Mouse (Mus musculus) heart, embryonic 10.5 days (tissue): ENCODE results near the gene Vps9d1. TPM values are rescaled to one million over a fixed set of nuclear protein-coding genes. Genes with fewer than 3 reads are reported as not detected.

ENCODE experiments used
- DNase-seq: peaks from one replicate; pipeline ENCODE4 v3.0.0-alpha.2; 2017; ENCODE audit warnings: low spot score
- H3K27ac ChIP-seq: fragments of 300-500 bp; sonication (generic); 2 replicates; pipeline ENCODE4 v1.5.1; 2016; ENCODE audit warnings: mild to moderate bottlenecking
- H3K27me3 ChIP-seq: fragments of 300-500 bp; sonication (generic); 2 replicates; pipeline ENCODE4 v1.6.1; 2016; ENCODE audit warnings: mild to moderate bottlenecking; ENCODE audit not compliant: poor library complexity, insufficient read depth, severe bottlenecking
- H3K36me3 ChIP-seq: fragments of 300-500 bp; sonication (generic); 2 replicates; pipeline ENCODE4 v1.6.1; 2016; ENCODE audit warnings: mild to moderate bottlenecking, moderate library complexity
- H3K4me1 ChIP-seq: fragments of 300-500 bp; sonication (generic); 2 replicates; pipeline ENCODE4 v1.6.1; 2016; ENCODE audit warnings: mild to moderate bottlenecking
- H3K4me3 ChIP-seq: fragments of 300-500 bp; sonication (generic); 2 replicates; pipeline ENCODE4 v1.5.1; 2016; ENCODE audit warnings: mild to moderate bottlenecking, moderate library complexity
- H3K9me3 ChIP-seq: fragments of 300-500 bp; sonication (generic); 2 replicates; pipeline ENCODE4 v1.6.1; 2016; ENCODE audit warnings: mild to moderate bottlenecking, moderate library complexity
- WGBS: fragments of 180-500 bp; shearing (Covaris S2); methylation state at CpG from one replicate; pipeline ENCODE4 v1.1.7; 2016; 5-methylcytosine and 5-hydroxymethylcytosine counted together
- polyA plus RNA-seq: library from polyadenylated mRNA; unstranded; fragments of >200 nt; fragmentation: Nextera tagmentation; extraction: Ambion mirVana; gene quantifications from 2 replicates; pipeline ENCODE4 v1.2.1, GENCODE M21; 2016

The Vps9d1 gene
- polyA plus RNA-seq, 1 experiment from 2014 or later = 20.6 TPM

DNA sequence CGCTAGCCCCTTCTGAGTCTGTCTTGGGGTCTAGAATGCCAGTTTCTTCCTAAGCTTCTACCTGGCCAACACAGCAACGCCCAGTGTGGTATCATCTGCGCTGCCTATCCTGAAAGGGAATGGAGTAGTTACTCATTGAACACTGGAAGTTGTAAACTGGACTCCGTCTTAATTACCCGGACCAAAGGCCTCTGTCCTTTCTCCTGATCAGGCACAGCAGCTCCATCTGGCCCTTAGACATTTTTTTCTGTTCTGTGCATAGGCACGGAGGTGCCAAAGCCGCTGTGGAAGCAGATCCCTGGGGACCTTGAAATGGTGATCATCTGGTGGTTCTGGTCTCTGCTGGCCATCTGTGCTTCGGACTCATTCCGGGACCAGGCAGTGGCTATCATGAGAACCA lies 60.4 kb downstream of the Vps9d1 start:
- DNase-seq = no peak
- Histone ChIP-seq H3K9me3 (no peaks in the 10 kb centered on the region), H3K27me3 (peaks cover 4% of the 10 kb centered on the region; the same call in 1 of the 2 replicates), H3K4me1 (peaks cover 12% of the 10 kb centered on the region; the same call in 1 of the 2 replicates), H3K36me3 (no peaks in the 10 kb centered on the region), H3K4me3 (no peak overlapping the region), H3K27ac (no peak overlapping the region; the same call in 1 of the 2 replicates)
- 88% methylated on average over 9 of the region's 9 CpGs for WGBS

Other genes with a start within 250 kb of the Vps9d1 start
- gene Ankrd11, start 212.1 kb downstream of the Vps9d1 start, polyA plus RNA-seq = 32.9 TPM in 2 replicates
- gene Spg7, start 191.4 kb downstream of the Vps9d1 start, polyA plus RNA-seq = 57.4 and 63.0 TPM in 2 replicates
- 1,165 and 1,266 TPM in 2 replicates for gene Rpl13, start 152.0 kb downstream of the Vps9d1 start, polyA plus RNA-seq
- 0.76 and 1.5 TPM in 2 replicates for gene Cpne7, start 137.0 kb downstream of the Vps9d1 start, polyA plus RNA-seq
- 9.3 and 12.3 TPM in 2 replicates for gene Sult5a1, start 96.0 kb downstream of the Vps9d1 start, polyA plus RNA-seq
- 1.9 and 5.2 TPM in 2 replicates for gene Dpep1, start 68.1 kb downstream of the Vps9d1 start, polyA plus RNA-seq
- gene Chmp1a, start 41.6 kb downstream of the Vps9d1 start, polyA plus RNA-seq = 120 and 123 TPM in 2 replicates
- gene Spata33, start 41.5 kb downstream of the Vps9d1 start, polyA plus RNA-seq = 3.5 and 3.6 TPM in 2 replicates
- gene Cdk10, start 29.5 kb downstream of the Vps9d1 start, polyA plus RNA-seq = 27.0 and 31.2 TPM in 2 replicates
- gene Spata2l, start 18.1 kb downstream of the Vps9d1 start, polyA plus RNA-seq = 2.2 and 2.6 TPM in 2 replicates
- 17.8 and 21.4 TPM in 2 replicates for gene Zfp276, start 153 bp downstream of the Vps9d1 start, polyA plus RNA-seq
- gene Fanca, start 64.2 kb upstream of the Vps9d1 start, polyA plus RNA-seq = 28.9 and 31.5 TPM in 2 replicates
- 4.4 TPM in 2 replicates for gene Spire2, start 78.4 kb upstream of the Vps9d1 start, polyA plus RNA-seq
- gene Tcf25, start 119.4 kb upstream of the Vps9d1 start, polyA plus RNA-seq = 153 and 172 TPM in 2 replicates
- gene Mc1r, start 152.8 kb upstream of the Vps9d1 start, polyA plus RNA-seq = not detected in 2 replicates
- 10.5 and 15.8 TPM in 2 replicates for gene Tubb3, start 157.1 kb upstream of the Vps9d1 start, polyA plus RNA-seq
- gene Def8, start 169.2 kb upstream of the Vps9d1 start, polyA plus RNA-seq = 36.4 and 38.6 TPM in 2 replicates
- gene Afg3l1, start 223.6 kb upstream of the Vps9d1 start, polyA plus RNA-seq = 56.3 and 63.8 TPM in 2 replicates